Mouse (Mus musculus) layer of hippocampus, adult 2 months (tissue): ENCODE measurements at regions not wholly inside any gene's neighbourhood (a gene's known extent, or its start where the extent isn't known, plus 50 kb on each side); places are given as distances from the start of the nearest gene placed in this dataset.

Source experiments
- DNase-seq, 2 experiments: peaks; one replicate each; pipeline ENCODE4 v3.0.0; 2022; ENCODE audit warnings: low spot score in 2 of 2
- H3K27ac ChIP-seq: fragments of 200-600 bp; 2 replicates; pipeline ENCODE4 v1.8.1; 2022
- H3K4me3 ChIP-seq: fragments of 200-600 bp; 2 replicates; pipeline ENCODE4 v1.8.1; 2022; ENCODE audit warnings: mild to moderate bottlenecking
- CTCF ChIP-seq: fragments of 200-600 bp; conservative IDR thresholded peaks from 2 replicates; pipeline ENCODE4 v1.8.1; 2022; ENCODE audit warnings: antibody characterized with exemption, mild to moderate bottlenecking, moderate library complexity

DNA sequence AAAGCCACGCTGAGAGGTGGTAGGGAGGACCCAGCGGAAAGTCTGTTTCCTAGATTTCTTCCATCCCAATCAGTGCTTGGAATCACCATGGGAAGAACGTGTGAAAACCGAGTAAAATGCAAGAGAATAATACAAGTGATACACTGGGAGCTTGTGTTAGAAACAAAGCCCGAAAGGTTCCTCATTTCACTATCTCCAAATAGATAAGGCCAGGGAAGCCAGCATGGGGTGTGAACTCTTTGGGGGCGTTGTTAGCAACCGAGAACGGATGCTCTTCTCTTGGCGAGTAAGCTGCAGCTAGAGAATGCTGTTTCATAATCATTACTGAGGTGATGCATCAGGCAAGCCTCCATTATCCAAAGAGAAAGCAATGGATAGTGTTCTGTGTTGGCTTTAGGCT is 118.8 kb upstream of the Atp5g3 start:
- DNase-seq, result no peak
- no peak for TF ChIP-seq CTCF

DNA sequence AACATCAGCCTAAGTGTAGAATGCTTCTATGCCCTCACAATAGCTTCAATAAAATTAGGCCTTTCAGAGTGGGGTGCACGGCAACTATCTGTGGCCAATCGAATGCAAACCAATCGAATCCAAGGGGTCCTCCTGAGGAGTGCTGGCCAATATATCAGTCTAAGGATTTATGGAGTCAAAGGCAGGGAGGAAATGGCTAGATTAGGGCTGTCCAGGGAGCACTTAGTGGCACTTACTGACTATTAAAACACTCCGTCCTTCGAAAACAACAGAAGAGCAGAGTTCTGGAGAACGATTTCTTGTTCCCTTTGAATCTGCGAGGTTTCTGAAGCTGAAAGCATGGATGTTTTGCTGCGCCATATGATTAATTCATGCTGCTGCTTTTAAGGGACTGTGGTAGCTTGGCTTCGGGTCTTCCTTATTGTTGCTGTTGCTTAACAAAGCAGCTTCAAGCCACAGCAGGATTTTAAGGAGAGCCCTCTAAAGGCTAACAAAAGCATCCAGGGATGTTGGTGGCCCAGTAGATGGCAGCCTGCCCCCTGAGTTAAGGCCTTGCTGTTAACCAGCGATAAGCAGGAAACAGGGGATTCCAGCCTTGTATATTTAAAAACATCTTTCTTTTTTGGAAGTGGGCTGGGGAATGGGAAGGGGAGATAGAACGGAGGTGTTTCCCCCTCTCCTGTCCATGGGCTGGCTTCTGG is 116.4 kb upstream of the Atp5g3 start:
- DNase-seq, result peak; percentile 38 to 47
- no peak overlapping the region for H3K4me3 ChIP-seq
- H3K27ac ChIP-seq, result no peak overlapping the region
- peak; percentile 74 for TF ChIP-seq CTCF

More for the DNA sequence above, 118.8 kb upstream of the Atp5g3 start:
- Histone ChIP-seq H3K27ac (no peak overlapping the region), H3K4me3 (no peak overlapping the region)

DNA sequence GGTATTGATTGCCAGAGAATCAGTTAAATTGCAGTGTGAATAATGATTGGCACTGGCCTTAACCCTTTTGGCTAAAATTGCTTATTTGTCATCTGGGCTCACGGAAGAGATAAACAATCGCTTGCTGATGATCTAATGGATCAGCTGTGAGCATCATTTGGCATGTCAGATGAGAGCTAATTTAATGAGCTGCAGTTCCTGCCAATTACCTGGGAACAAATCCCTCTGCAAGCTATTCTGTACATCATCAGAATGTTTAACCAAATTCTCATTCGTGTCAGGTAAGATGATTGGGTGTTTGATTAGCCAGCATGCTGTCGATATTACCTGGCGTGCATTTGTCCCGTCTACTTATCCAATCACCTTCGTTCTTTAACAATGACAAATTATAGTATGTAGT is 104.0 kb upstream of the Atp5g3 start:
- no peak overlapping the region for H3K4me3 ChIP-seq
- no peak for DNase-seq
- no peak overlapping the region for H3K27ac ChIP-seq
- no peak for TF ChIP-seq CTCF

GRCm38 (mm10) chr2:74014201-74014600 is 103.1 kb upstream of the Atp5g3 start:
- Histone ChIP-seq H3K4me3 (no peak overlapping the region), H3K27ac (no peak overlapping the region)
- no peak for TF ChIP-seq CTCF
- no peak for DNase-seq

DNA sequence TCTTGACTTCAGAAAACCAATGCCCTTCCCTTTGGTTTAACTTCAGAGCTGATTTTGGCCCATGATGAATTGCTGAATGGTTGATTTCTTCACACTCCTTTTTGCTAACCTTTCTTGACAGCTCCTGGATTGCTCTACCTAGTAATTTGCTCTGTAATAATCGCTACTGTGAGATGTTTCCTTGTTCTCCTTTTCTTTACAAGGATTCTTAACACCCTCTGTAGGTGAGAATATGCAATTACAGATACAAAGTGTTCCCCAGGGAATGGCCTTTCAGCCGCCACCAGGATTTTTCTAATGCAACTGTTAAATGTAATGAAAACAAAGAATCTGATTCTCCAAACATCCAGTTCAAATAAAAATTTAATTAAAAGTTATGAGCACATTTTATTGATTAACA is 87.4 kb upstream of the Atp5g3 start:
- Histone ChIP-seq H3K4me3 (no peak overlapping the region), H3K27ac (no peak overlapping the region)
- peak; percentile 84 for TF ChIP-seq CTCF
- DNase-seq, result no peak

DNA sequence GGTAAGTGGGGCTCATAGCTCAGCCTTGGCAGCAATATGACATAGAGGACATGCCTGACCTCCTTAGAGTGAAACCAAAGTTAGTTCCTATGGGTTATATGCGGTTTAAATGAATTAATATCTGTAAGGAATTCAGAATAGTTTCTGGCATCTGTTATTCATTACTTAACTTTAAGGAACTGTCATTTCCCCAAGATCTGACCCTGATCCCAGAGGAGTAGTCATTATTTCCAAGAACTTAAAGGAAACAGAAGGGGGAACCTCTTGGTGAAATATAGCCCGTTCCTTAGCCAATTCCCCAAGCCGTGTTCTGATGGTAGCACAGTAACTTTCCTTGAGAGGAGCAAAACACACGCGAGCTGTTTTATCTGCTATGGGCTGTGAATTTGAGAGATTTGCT is 85.9 kb upstream of the Atp5g3 start:
- DNase-seq, result no peak
- Histone ChIP-seq H3K4me3 (no peak overlapping the region), H3K27ac (no peak overlapping the region)
- TF ChIP-seq CTCF, result no peak

GRCm38 (mm10) chr2:73991818-73992217 is 80.7 kb upstream of the Atp5g3 start:
- Histone ChIP-seq H3K27ac (no peak overlapping the region), H3K4me3 (peak overlapping the region; percentile 1; the same call in 1 of the 2 replicates)
- no peak for DNase-seq
- no peak for TF ChIP-seq CTCF

DNA sequence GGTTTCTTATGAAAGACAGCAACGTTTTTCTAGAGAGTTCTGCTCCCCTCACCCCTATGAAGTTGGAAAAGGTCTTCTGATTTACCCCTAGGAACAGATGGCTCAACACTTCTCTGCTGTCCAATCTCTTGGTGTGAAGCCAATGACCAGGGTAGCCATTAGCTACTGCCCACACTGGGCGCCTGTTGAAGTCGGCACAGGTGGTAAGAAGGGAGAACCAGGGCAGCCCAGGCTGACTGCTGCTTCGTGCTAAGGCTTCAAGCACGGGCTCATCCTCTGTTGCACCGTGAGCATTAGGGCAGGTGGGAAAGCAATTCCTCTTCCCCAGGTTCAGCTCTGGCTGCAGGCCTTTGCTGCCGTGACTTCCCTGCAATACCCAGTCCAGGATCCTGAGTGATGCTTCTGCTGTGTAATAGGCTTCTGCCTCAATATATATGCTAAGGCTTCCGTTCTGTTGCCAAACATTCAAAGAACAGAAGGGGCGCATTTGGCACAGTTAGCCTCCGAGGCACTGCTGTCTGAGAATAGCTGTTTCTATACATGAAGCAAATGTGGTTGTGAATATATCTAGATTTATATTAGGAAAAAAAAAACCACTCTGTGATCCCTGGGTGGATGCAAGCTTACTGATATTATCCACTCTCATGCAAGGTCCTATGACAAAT is 76.4 kb upstream of the Atp5g3 start:
- no peak for TF ChIP-seq CTCF
- Histone ChIP-seq H3K4me3 (no peak overlapping the region), H3K27ac (no peak overlapping the region)
- no peak for DNase-seq

GRCm38 (mm10) chr2:73985911-73986250 is 74.8 kb upstream of the Atp5g3 start:
- Histone ChIP-seq H3K4me3 (no peak overlapping the region), H3K27ac (no peak overlapping the region)
- no peak for DNase-seq
- TF ChIP-seq CTCF, result no peak

DNA sequence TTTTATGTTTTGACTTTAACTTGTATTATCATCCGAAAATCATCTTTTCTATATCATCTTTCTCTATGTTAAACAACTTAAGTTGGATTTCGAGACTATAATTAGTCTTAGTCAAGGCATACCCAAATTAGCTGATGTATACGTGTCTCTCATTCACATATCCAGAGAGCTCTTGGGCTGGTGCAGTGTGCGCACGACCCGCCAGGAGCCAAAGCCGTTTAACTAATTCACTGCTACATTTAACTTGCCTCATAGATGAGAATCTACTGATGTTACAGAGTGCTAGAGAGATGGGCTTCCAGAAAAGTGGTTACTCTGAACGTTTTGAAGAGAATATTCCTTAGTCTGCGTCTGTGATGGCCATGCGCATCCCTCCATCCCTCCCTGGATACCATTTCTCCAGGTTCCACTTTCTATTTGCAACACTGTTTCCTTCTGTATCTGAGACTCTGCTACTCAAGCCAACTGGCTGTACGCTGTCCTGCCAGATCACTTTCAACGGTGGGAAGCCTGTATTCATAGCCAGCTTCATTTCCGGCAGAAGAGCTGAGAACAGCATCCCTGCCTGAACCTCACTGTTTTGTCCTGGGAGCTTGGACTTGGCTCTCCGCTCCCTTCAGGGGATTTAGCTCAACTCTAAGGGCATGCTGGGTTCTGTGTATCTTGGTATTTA is 74.2 kb upstream of the Atp5g3 start:
- Histone ChIP-seq H3K27ac (no peak overlapping the region), H3K4me3 (no peak overlapping the region)
- DNase-seq, result no peak
- TF ChIP-seq CTCF, result no peak

- Histone ChIP-seq H3K27ac (no peak overlapping the region), H3K4me3 (no peak overlapping the region)
- no peak for DNase-seq
- TF ChIP-seq CTCF, result no peak
These were observed 72.0 kb upstream of the Atp5g3 start for GRCm38 (mm10) chr2:73983166-73983565.

- H3K4me3 ChIP-seq, result no peak overlapping the region
- TF ChIP-seq CTCF, result no peak
- no peak overlapping the region for H3K27ac ChIP-seq
- no peak for DNase-seq
These were observed 66.9 kb upstream of the Atp5g3 start for GRCm38 (mm10) chr2:73978072-73978471.

DNA sequence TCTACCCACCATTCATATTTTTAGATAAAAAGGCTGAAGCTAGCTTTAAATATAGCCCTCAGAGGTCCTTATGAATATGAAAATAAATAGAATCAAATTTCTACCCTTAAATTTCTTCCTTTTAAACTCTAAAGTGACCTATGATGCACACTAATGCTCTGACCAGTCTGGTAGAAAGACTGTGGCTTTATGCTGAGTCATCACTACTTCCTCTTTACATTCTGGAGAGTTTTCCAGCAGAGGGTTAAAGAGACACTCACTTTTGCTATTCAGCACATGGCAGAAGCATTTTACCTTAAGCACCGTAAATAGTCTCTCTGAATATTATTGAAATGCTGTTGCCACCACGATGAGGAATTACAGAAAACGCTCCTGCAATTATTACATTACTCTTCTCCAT is 62.6 kb upstream of the Atp5g3 start:
- DNase-seq, result no peak
- no peak for TF ChIP-seq CTCF

GRCm38 (mm10) chr2:73967618-73968017 is 56.5 kb upstream of the Atp5g3 start:
- no peak overlapping the region for H3K27ac ChIP-seq
- TF ChIP-seq CTCF, result no peak
- H3K4me3 ChIP-seq, result no peak overlapping the region

More for the DNA sequence above, 62.6 kb upstream of the Atp5g3 start:
- Histone ChIP-seq H3K27ac (no peak overlapping the region), H3K4me3 (no peak overlapping the region)

More at GRCm38 (mm10) chr2:73967618-73968017, 56.5 kb upstream of the Atp5g3 start:
- no peak for DNase-seq
